Mouse (Mus musculus): ENCODE measurements around the gene Nxn.

Nxn gene

DNA sequence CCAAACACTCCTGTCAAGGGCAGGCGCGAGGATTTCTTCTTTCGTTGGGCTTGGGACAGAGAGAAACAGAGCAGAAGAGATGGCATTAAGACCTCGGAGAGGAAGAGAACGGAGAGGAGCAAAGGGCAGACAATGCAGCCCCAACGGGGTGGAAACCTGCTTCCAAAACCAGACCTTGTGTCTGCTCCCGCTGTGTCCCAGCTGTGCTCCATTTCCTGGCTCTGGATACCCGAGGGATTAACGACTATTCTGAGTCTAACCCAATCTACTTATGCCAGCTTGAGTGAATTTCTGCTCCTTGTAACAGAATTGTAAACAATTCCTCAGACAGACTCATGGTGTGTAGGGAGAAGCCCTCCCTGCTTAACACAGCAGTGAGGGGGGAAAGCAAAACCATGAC, 104.1 kb downstream of the Nxn start:
- peak in 1 of 2 experiments; percentile 41 for DNase-seq

DNA sequence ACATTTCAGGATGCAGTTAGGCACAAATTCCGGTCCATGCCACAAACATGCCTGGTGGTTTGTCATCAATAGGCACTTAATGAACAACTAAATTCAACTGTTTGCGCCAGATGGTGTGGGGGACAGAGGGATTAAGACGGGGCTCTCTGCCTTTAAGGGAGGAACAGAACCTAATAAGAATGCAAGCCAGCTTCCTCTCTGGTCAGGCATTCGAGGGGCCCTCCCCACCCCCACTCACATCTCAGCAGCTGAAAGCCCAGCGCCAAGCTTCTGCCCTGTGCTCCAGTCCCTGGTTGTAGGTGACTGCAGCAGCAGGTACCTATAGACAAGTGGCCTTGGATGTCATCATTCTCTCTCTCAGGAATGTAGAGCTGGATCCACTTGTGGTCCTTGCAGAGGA, 104.9 kb downstream of the Nxn start:
- no peak for DNase-seq

DNA sequence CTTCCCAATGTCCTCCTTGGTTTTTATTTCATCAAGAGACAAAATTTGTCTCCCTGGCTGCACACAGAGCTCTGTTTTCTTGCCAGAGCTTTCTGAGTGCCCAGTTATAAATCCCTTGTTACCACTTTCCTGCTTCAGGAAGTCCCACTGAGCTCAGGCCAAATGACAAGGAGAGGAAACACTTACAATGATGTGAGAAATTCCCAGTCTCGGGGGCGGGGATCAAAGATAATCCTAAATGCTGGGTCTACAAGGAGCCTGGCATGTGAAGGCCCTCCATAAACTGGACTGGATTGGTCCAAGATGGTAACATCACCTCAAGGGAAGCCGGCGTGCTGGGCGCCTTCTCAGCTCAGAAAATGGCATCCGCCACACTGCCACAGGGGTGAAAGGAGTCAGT, 106.1 kb downstream of the Nxn start:
- no peak for DNase-seq

DNA sequence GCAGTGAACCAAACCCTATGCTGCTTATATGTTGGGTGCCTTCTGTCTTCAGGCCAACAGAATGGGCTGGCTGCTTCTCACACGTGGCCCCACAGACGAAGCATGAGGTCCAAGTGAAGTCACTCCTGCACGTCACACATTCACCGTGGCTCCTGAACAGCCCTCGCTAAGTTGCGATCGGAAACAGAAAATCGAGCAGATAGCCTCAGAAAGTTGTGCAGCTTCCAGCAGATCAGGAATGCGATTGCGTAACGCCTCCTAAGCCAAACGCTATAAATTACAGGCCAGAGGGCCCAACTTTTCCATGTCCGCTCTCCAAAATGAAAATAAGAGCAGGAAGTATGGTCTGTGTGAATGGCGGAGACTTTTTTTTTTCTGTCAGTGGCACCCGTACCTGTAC, 106.5 kb downstream of the Nxn start:
- no peak for DNase-seq

DNA sequence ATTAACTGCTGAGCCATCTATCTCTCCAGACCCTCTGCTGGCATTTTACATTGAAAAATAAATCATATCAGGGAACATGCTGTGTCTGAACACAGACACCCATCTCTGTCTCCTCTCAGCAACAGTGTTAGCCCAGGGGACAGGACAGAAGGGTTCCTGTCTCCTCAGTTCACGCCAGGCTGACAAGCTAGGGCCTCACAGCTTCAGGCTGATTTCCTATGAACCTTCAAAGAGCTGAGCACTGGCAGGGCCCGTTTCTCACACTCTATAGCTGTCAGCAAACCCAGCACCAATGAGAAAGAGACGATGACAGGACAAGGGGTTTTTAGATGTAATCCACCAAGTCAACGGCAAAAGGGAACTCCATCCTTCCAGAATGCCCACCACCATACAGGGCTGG, 107.0 kb downstream of the Nxn start:
- no peak for DNase-seq

DNA sequence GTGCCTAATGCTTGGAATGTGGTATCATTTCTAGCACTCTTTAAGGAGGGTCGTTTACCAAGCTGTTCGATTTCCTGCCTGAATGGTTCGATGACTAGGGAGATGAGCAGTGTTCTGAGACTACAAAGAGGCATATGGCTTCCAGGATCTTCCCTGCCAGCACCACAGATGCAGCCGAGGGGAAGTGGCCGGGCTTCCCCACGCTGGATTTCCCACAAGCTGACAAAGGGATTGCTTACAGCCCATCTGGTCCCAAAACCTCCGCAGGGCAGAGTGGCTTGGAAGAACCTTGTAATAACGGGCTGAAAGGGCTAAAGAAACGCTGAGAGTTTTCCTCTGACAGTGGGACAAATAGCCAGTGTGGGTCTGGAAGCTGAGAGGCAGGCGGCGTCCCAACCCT, 108.6 kb downstream of the Nxn start:
- peak; percentile 89 to 90 for DNase-seq

DNA sequence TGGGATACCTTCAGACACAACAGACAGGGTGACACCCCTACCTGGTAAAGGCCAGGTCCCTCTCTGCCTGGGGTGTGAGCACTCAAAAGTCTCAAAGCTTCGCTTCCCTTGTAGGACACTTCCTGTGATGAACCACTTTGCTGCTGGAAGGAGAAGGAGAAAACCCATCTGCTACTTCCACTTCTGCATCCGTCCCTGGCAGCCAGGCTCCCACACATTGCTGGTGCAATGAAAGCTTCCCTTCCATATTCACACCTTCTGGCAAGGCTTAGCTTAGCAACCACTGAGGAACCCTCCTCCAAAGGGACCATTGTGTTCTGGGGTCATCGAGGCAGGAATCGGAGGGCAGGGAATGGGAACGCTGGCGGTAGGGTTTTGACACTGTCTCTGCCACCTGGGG, 110.3 kb downstream of the Nxn start:
- DNase-seq, result peak in 1 of 2 experiments; percentile 22

DNA sequence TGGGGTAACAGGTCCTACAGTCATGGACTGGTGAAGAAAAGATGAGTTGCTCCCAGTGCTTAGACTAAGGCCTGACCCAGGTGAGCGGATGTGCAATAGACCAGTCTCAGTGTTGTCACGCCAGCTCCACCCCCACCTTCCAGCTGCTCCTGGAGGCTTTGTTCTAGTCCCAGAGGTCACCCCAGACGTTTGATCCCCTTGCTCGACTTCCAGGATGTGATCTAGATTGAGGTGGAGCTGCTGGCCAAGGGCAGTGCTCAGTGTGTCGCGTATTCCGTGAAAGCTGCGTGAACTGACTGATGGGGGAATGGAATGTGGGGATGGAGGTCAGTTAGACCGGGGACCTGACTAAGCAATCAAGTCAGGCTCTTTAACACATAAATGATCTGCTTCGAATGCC, 111.6 kb downstream of the Nxn start:
- DNase-seq, result no peak

DNA sequence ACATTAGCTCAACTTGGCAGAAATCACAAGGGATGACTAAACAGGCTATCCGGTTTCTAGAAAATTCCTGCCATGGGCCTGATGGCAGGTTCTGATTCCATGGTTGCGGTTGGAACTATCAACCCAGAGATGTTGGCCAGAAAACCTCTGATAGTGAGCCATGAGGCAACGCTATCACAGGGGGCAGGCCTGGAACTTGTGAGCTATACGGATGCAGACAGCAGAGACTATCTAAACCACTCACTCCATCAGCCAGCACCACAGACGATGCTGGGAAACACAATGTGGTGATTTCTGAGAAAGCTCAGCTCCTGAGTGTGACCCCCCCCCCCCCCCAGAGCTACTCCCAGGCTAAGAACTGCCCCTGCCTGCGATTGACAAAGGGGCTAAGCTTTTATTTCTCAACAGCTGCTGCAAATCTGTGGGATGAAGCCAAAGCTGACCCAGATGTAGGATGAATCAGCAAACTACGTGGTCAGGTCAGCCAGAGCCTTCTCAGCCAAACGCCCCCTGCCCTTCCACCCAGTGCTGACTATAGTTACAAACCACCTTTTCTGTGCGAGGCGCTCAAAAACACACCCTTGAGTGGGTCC, 112.3 kb downstream of the Nxn start:
- no peak for DNase-seq

DNA sequence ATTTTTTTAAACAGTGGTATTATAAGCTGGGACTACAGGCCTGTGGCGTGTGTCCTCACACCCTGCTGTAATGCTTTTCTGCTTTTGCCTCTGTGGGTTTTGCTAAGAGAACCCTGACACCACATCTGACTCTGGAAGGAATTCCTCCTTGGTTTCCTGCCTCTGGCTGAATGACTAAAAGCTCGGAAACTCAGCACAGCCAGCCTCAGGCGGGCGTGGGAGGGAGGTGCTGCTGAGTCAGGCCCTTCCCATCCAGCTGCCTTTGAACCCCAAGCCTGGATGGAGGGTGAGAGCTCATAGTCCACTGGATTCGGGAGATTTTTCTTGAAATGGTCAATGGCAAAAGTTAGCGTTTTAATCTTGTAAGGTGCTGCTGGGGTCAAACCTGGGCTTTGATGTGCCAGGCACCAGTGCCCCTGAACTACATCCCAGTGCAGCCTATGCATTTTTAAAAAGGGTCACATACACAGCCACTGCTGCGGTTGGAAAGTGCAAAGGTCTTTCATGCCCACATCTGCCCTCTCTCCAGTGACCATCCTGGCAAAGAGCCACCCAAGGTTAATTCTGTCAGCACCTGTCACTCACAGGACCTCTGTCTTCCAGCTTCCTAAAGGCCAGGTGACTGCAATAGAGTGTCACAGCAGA, 113.4 kb downstream of the Nxn start:
- no peak for DNase-seq

DNA sequence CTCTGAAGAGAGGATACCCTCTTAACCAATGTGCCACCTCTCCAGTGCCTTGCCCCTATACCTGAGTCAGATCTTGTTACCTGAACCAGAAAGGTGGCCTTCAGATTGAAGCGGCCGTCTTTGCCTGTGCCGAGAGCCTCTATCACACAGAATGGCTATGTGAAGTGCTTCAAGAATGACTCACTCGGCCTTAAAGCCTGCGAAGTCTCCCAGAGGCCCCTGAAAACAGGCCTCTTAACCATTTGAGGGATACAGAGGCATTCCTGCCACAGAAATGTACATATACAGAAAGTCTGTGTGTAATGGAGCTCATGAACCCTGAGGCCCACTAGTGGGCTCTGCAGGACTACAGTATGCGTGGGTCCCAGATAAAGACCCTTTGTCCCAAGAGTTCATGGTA, 115.1 kb downstream of the Nxn start:
- no peak for DNase-seq

DNA sequence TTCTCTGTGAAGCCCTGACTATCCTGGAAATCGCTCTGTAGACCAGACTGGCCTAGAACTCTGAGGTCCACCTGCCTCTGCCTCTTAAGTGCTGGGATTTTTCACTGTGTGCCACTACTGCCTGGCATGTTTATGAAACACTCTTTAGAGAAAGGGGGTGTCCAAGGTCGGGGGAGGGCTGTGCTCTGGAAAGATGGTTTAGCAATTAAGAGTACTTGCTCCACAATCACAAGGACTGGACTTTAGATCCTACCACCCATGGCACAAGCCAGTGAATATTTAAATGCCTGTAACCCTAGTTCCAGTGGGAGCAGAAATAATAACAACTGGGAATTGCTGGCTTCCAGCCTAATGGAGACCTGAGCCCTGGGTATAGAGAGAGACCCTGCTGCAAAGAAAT, 119.0 kb downstream of the Nxn start:
- no peak for DNase-seq

DNA sequence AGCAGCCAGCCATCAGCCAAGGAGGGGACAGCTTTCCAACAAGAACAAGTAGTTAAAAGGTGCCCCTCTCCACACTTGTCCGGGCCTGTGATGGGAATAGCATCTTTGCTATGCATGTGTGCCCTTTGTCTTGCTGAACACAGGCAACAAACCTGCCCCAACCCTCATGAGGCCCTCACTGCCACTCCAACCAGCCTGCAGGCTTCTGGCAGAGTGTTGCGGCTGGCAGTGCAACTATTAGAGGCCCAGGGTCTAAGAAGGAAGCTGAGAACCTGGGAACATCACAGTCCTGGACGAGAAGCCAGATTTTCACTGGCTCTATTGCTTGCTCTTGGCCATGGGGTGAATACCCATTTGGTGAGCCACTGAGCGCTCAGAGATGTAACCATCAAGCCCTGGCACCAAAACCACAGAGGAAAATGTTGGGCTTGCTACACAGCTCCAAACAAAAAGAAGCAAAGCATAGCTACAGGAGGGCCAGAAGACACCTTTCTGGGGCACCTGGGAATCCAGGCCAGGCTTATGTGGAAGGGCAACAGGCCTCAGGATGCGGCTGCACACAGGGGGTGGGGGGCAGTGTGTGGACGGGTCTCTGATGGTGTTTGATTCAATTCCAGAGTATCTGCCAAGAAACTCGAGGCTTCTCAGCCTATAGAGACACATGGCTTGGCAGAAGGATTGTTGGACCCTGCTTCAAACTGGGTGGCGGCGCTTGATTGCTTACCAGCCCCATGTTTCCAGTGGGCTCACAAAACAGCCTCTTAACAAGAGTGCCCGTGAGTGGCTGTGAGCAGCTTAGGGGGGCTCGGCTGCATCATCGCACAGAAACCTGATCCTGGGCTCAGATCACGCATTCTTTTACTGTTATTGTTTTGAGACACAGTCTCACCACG, 119.7 kb downstream of the Nxn start:
- DNase-seq, result peak in 1 of 2 experiments; percentile 45

DNA sequence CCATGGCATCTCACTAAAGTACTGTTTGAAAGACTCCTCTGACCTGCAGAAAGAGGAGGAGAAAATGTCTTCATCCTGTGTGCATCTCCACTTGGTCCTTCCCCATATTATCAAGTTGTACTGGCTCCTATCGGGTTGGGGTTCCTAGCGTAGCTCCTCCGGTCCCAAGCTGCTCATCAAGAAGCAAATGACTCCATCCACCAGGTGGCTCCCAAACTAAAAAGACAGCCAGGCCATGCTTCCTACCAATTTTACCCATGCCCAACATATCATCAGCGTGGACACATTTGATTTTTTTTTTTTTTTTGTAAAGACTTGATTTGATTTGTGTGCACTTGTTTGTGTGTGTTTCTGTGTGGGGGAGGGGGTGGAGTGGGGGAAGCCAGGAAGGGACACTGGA, 126.5 kb downstream of the Nxn start:
- peak; percentile 69 to 75 for DNase-seq

DNA sequence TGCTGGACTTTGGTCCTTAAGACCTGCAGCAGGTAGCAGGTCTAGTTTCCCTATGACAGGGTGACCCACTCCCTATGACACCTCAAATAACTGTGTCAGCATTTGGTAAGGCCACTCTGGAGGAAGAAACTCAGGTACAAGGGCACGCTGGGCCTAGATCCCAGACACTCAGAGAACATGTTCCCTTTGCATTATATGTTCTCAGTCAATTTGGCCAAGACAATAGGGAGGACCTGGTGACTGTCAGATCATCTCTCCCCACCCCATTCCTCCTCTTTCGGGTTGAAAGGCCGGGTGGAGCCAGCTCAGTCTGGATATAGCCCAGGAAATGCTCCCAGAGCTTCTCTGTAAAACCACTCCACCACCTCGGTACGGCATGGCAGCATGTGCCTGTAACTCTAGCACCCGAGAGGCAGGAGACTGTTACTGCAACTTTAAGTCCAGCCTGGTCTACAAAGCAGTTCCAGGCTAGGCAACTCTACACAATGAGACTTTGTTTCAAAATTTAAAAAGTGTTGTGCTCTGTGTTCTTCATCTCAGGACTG, 130.3 kb downstream of the Nxn start:
- DNase-seq, result peak in 1 of 2 experiments; percentile 9

DNA sequence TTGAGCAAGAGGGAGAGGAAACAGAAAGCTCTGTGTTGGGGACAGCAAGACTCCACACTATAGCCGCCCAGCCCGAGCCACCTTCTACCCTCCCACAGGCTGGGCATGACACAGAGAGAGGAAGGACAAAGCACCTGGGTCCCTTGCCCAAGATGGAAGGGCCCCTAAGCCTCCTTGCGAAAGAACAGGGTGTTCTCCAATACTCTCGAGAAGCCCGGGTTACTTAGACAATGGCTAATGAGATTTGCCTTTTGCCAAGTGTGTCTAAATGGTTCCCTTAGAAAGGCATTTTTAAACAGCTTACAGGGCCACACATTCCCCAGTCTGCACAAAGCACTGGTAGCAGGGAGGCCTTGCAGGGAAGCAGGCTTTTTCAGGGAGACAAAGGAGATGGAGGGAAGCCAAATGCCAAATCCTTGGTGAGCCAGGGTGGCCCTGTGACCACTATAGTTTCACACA, 130.9 kb downstream of the Nxn start:
- no peak for DNase-seq

DNA sequence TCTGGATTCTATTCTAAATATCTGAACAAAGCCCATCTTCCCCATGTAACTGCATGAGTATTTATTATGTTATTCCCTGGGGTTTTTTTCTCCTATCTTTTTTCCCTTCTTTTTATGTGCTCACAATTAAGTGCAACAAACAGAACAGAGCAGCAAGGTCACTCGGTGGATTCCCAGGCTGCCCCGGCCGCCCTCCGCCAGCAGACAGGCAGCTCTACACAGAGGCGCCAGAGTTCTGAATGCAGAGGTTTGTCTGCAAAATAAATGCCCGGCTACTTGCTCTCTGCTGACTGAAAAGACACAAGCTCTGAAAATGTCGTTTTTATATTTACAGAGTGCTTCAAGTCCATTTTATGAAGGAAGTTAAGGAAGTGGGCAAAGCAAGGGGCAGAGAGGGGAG, 131.4 kb downstream of the Nxn start:
- no peak for DNase-seq

DNA sequence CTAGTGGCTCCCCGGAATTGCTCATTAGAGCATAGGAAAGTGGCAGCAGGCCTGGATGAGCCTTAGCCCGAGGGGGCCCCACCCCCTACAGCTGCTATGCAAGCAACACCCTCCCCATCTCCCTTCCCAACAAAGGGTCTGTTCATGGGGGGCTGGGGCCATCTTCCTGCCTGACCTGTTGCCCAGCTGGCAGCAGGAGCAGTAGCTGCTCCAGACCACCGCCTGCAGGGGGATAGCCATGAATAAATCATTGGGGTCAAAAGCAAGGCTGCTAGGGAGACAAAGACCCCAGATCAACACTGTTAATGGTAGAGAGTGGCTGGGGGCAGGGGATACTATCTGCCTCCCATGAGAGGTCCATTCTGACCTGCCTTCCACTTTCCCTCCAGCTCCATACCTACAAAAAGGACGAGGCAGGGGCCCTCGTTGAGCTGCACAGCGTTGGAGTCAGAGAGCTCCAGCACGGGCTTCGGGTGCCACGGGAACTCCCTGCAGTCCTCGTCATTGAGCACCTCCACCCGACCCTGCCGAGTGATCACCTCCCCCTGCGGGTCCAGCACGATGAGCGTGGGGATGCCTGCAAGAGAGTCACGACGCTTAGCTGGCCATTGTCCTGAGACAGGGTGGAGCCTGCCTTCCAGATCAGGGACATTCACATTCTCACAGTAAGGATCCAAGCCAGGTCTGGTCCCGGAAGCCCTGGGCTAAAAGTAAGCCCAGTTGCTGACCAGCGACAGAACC, 136.2 kb downstream of the Nxn start:
- peak; percentile 46 to 49 for DNase-seq

DNA sequence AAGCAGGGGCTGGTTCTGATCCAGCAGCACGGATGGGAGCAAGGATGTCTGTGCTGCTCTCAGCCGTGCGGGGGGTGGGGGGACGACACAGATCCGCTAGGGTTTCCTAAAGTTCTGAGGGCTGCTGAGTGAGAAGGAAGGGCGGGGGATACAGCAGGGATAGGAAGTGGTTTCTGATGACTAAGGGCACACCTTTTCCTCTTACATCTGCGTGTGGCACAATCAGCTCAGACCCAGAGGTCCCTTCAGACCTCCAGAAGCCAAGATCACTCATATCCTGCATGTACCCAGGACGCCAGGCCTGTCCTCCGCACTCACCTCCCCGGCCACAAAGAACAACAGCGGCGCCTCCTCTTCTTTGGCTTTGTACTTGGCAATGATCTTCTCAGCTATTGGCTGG, 137.7 kb downstream of the Nxn start:
- DNase-seq, result no peak

DNA sequence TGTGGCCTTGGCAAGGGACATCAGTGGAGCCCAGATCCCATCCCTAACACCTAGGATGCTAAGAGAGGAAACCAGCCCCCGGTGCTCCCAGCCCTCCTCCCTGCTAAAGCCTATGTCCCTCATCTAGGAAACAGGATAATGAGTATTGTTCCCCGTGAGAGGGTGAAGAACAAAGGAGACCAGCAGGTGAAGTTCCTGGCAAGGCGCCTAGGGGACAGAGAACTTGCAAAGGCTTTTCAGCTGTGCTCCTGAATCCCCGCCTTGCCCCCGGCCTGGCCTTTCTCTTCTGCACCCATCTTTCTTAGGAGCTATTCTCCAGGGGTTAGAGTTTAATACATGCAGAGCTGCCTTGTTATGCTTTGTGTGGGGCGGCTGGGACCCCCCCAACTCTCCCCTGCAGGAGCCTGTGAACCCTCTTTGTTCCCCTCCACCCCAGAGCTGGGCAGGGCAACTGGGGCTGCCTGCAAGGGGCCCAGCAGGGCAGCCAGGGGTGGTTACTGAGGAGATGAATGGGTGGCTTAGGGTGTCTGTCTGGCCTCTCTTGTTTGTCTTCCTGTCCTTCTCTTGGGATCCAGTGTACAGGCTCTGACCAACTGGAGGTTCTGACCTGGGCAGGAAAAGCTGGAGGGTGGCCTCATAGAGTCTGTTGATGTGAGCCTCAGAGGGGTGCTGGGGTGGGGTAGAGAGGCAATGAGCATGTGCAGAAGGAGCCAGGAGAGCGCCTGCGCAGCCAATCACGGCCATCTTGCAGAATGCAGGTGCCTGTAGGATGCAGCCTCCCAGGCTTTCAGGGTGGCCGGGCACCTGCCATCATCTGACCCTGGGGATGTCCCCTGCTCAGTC, 138.5 kb downstream of the Nxn start:
- peak; percentile 40 to 55 for DNase-seq

DNA sequence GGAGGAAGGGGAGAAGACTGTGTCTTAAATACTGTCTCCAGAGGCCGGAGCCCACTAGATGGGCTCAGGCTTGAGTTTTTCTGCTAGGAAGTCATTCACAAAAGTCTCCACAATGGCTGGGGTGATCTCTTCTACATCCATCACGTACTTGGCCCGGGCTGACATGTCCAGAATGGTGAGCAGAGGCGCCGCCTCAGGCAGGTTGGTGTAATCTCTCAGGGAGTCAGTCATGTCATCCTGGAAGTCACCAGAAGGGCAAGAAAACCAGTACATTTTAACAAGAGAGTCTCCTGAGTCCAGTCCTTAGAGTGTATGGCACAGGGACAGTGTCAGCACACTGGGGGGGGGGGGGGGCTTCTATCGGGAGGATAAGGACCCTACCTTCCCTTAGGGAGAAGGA, 140.4 kb downstream of the Nxn start:
- no peak for DNase-seq

DNA sequence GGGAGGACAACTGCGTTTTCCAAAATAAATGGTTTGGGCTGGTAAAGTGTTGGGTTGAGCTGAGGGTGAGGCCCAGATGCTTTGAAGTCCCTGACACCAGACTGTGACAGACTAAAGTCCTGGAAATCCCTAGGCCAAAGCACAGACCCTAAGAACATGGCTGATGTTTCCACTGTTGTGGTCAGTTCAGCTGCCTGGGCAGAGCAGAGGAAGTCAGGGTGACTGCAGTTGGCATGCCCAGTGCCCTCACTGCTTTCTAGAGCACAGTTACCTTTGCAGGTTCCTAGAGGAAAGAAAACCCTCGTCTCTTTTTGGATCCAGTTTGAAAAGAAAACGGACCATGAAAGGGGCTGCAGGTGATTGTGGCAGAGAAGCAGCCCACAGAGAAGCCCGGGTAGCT, 141.6 kb downstream of the Nxn start:
- DNase-seq, result no peak

Data from cerebellum, adult 18-20 months (tissue).